Mouse (Mus musculus): ENCODE measurements around the gene Dnah8. TPM values are rescaled to one million over a fixed set of nuclear protein-coding genes. Genes with fewer than 3 reads are reported as not detected.

Gene Dnah8
- polyA plus RNA-seq, 2 experiments from 2014 or later: 15.6 to 23.1 TPM

DNA sequence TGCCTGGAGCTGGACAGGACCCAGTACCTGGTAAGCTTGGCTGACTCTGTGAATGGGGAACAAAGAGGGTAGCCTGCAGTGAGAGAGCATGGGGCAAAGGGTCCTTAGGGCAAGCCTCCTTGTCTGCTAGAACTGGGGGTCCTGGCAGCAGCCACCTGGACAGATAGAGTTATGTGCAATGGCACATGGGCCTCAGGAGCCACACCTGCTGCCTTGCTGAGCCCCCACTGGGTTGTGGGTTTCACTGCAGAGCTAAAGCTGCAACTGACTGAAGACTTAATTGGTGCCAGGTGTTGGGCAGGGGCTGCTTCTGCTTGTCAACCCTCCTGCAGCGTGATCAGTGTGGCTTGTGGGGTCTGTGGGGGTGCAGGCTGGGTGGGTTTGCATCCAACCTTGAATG lies 267.9 kb downstream of the Dnah8 start:
- no peak for ATAC-seq

- ATAC-seq: no peak
Observed at GRCm38 (mm10) chr17:30892730-30893129, 268.6 kb downstream of the Dnah8 start.

DNA sequence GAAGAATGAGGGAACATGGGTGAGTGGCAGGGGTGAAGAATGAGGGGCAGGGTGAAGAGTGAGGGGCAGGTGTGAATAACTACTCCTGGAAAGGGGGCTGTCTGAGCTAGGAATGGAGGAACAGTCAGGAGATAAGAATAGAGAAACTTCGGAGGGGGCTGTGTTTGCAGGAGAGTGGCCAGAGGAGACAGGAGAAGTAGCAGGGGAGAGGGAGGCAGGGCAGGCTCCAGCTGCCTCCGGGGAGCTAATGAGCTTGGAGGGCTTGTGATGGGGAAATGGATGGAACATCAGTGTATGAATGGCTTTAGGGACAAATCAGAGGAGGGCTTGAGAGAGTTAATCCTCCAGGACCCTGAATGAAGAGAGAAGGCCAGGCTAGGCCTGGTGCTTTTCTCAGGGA lies 272.9 kb downstream of the Dnah8 start:
- no peak for ATAC-seq

GRCm38 (mm10) chr17:30901627-30902026 lies 277.5 kb downstream of the Dnah8 start, which contains the start of gene Glp1r:
Gene Glp1r (plus strand): TSS chr17:30901817.
- ATAC-seq: no peak

DNA sequence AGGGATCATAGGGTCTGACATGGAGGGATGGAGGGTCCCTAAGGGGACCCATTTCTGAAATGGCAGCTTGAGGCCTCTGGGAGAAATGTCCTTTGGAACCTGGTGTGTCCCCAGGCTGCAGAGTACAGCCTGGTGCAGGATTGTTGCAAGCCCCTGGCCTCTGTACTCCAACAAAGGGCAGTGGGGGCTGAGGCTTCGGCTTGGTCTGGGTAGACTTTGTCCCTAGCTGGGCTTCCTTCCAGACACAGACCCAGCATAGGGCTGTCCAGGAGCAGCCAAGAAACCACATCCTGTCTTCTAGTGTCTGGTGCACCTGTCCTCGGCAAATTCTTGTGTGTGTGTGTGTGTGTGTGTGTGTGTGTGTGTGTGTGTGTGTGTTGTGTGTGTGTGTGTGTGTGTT lies 279.9 kb downstream of the Dnah8 start:
- no peak for ATAC-seq

- no peak for ATAC-seq
Observed at GRCm38 (mm10) chr17:30907577-30907976, 283.4 kb downstream of the Dnah8 start.

DNA sequence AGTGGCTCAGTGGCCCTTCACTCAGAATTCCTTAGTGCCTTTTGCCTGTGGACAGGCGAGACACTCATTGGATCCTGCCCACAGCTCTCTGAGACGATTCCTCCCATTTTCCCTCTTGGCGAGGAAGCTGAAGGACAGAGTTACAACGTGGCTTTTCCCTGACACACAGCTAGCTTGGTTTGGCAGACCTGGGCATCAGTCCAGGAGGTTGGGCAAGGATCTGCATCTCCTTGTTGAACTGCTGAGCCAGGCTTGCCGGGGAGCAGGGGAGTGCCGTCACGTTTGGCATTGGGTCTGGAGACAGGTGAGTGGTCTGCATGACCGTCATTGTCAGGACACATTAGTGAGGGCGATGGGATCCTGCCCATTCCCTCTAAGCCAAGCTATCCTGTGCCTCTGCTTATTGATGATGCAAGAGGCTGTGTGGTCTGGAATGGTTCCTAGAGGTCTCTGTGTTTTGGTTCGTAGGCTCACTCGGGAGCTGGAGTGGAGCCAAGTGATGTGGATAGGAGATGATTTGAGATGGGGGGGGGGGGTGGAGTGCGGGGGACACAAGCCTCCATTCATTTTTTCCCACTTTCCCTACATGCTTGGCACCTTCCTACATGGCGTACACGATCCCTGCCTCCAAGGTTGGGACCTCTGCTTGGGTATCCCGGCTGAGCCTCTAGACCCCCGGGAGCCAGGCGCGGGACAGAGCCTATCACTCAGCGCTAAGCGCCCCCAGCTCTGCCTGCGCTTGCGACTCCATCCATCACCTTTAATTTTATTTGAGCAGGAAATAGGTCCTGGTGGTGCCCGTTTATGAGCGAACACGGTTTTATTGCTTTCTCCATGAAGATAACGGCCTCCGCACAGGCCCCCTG lies 286.9 kb downstream of the Dnah8 start:
- no peak for ATAC-seq

DNA sequence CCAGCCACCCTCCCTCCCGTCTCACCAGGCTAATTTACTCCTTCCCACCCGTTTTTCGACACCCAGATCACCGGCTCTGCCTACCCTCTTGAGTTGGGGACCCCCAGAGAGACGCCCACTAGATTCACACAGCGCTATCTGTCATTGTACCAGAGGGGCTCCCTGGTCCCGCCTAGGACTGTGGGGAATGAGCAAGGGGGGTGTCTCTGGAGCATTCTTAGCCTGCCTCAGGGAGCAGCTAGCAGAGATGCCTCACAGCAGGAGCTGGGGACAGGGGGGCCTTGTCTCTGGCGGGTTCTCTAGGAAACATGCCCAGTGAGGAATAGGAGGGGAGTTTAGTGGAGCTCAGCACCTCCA lies 287.6 kb downstream of the Dnah8 start:
- no peak for ATAC-seq

DNA sequence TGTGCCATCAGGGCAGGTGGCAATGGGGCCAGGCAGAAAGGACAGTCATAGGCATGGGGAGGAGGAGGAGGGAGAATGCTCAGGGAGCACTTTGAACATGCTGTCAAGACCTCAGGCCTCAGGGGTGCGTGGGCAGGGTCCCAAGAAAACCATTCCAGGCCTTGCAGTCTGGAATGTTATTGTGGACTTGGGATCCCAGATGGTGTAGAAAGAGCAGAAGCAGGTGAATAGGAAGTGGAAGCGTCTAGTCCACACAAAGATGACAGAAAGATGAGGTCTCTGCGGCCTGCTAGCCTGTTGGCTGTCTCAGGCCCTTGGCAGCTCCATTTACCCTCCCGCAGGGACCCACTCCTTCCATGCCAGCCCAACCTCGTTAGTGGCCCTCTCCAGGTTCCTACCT lies 288.4 kb downstream of the Dnah8 start:
- ATAC-seq: no peak

GRCm38 (mm10) chr17:30914264-30914663 lies 290.1 kb downstream of the Dnah8 start:
- ATAC-seq: no peak

GRCm38 (mm10) chr17:30923566-30923965 lies 299.4 kb downstream of the Dnah8 start:
- no peak for ATAC-seq

Other genes starting within 250 kb of the Dnah8 start
- gene Btbd9, start 47.9 kb upstream of the Dnah8 start, polyA plus RNA-seq (2017; shearing (Covaris generic)): 10 to 100 TPM; 51.2 to 51.6 TPM
- 100 to 1,000 TPM; 117 to 142 TPM for gene Glo1, start 2.5 kb downstream of the Dnah8 start, polyA plus RNA-seq (2017; shearing (Covaris generic))